Mouse (Mus musculus) telencephalon, adult 2 months (tissue): ENCODE results near the gene Mfap1b.
"Not testable (repeated sequence)": the region's sequence is repeated elsewhere in the genome, so short reads cannot be mapped to it uniquely, and the experiment has no call there.

ENCODE experiments used
- DNase-seq: peaks from one replicate; pipeline ENCODE4 v3.0.0-alpha.2; 2011; ENCODE audit warnings: low read depth, low spot score

Mfap1b gene

GRCm38 (mm10) chr2:121473301-121474179, at the start of gene Mfap1b:
Mfap1b (minus strand) TSS chr2:121474067.
- DNase-seq: peak; percentile 94

GRCm38 (mm10) chr2:121522830-121523229, 49.0 kb upstream of the Mfap1b start:
- not testable (repeated sequence) for DNase-seq

GRCm38 (mm10) chr2:121522006-121522405, 48.1 kb upstream of the Mfap1b start:
- peak; percentile 57 for DNase-seq

GRCm38 (mm10) chr2:121518711-121519110, 44.8 kb upstream of the Mfap1b start:
- not testable (repeated sequence) for DNase-seq

GRCm38 (mm10) chr2:121518106-121518505, 44.2 kb upstream of the Mfap1b start:
- no peak for DNase-seq

- no peak for DNase-seq
Measured at GRCm38 (mm10) chr2:121514211-121514610, 40.3 kb upstream of the Mfap1b start.

- not testable (repeated sequence) for DNase-seq
Measured at GRCm38 (mm10) chr2:121512991-121513765, 39.3 kb upstream of the Mfap1b start.

GRCm38 (mm10) chr2:121511401-121511800, 37.5 kb upstream of the Mfap1b start:
- DNase-seq: no peak

GRCm38 (mm10) chr2:121509584-121509983, 35.7 kb upstream of the Mfap1b start:
- DNase-seq: no peak

GRCm38 (mm10) chr2:121507951-121508330, 34.1 kb upstream of the Mfap1b start:
- no peak for DNase-seq

GRCm38 (mm10) chr2:121507173-121507950, 33.5 kb upstream of the Mfap1b start:
- no peak for DNase-seq

GRCm38 (mm10) chr2:121505942-121506882, 32.3 kb upstream of the Mfap1b start, which contains the start of the genes Mfap1a and Wdr76:
Mfap1a (minus strand) TSS chr2:121506665.
Wdr76 (plus strand) TSS chr2:121506723.
- peak; percentile 89 for DNase-seq

GRCm38 (mm10) chr2:121501550-121501949, 27.7 kb upstream of the Mfap1b start:
- not testable (repeated sequence) for DNase-seq

- not testable (repeated sequence) for DNase-seq
Measured at GRCm38 (mm10) chr2:121484403-121484802, 10.5 kb upstream of the Mfap1b start.

- DNase-seq: no peak
Measured at GRCm38 (mm10) chr2:121483576-121483975, 9.7 kb upstream of the Mfap1b start.

GRCm38 (mm10) chr2:121480916-121481315, 7.0 kb upstream of the Mfap1b start:
- DNase-seq: not testable (repeated sequence)

GRCm38 (mm10) chr2:121480498-121480897, 6.6 kb upstream of the Mfap1b start:
- no peak for DNase-seq

- no peak for DNase-seq
Measured at GRCm38 (mm10) chr2:121477491-121478266, 3.8 kb upstream of the Mfap1b start.

- not testable (repeated sequence) for DNase-seq
Measured at GRCm38 (mm10) chr2:121475306-121475705, 1.4 kb upstream of the Mfap1b start.

GRCm38 (mm10) chr2:121474180-121474535, 291 bp upstream of the Mfap1b start:
- DNase-seq: no peak
